Mouse (Mus musculus) WW6 (cell line): ENCODE measurements around the gene Plcd1.

Experiments
- DNase-seq: peaks from one replicate; pipeline ENCODE4 v3.0.0-alpha.2; 2013; ENCODE audit warnings: low read depth, low spot score

Gene Plcd1

GRCm38 (mm10) chr9:119093419-119094295 lies at the start of gene Plcd1:
Gene Plcd1, minus strand, starts transcription at chr9:119093502.
- no peak for DNase-seq

GRCm38 (mm10) chr9:119142066-119142465 lies 48.8 kb upstream of the Plcd1 start:
- DNase-seq: no peak

- DNase-seq: no peak
Observed at GRCm38 (mm10) chr9:119138836-119139235, 45.5 kb upstream of the Plcd1 start.

GRCm38 (mm10) chr9:119130692-119131091 lies 37.4 kb upstream of the Plcd1 start:
- no peak for DNase-seq

- DNase-seq: no peak
Observed at GRCm38 (mm10) chr9:119128436-119129181, 35.3 kb upstream of the Plcd1 start.

- DNase-seq: no peak
Observed at GRCm38 (mm10) chr9:119122596-119123369, 29.5 kb upstream of the Plcd1 start.

GRCm38 (mm10) chr9:119120168-119120560 lies 26.9 kb upstream of the Plcd1 start:
- no peak for DNase-seq

- no peak for DNase-seq
Observed at GRCm38 (mm10) chr9:119119409-119120167, 26.3 kb upstream of the Plcd1 start.

- no peak for DNase-seq
Observed at GRCm38 (mm10) chr9:119114911-119115310, 21.6 kb upstream of the Plcd1 start.

- no peak for DNase-seq
Observed at GRCm38 (mm10) chr9:119110640-119111039, 17.3 kb upstream of the Plcd1 start.

GRCm38 (mm10) chr9:119109685-119110353 lies 16.5 kb upstream of the Plcd1 start:
- DNase-seq: no peak

GRCm38 (mm10) chr9:119107566-119107965 lies 14.3 kb upstream of the Plcd1 start:
- DNase-seq: no peak

- no peak for DNase-seq
Observed at GRCm38 (mm10) chr9:119102783-119103113, 9.4 kb upstream of the Plcd1 start.

- DNase-seq: peak; percentile 75
Observed at GRCm38 (mm10) chr9:119101992-119102782, 8.9 kb upstream of the Plcd1 start, which contains the start of gene Dlec1. Gene Dlec1, plus strand, starts transcription at chr9:119102478.

- no peak for DNase-seq
Observed at GRCm38 (mm10) chr9:119100177-119100898, 7.0 kb upstream of the Plcd1 start.

- DNase-seq: no peak
Observed at GRCm38 (mm10) chr9:119094462-119095109, 1.3 kb upstream of the Plcd1 start.

GRCm38 (mm10) chr9:119092473-119093418 lies 556 bp downstream of the Plcd1 start:
- no peak for DNase-seq
